Mouse (Mus musculus) gastrocnemius, adult 8-10 months (tissue): Measurements from ENCODE around the gene Iqgap2. TPM values are rescaled to one million over a fixed set of nuclear protein-coding genes. Genes with fewer than 3 reads are reported as not detected.
A peak's percentile ranks its signal among the peaks of the same experiment; 100 is the strongest.

ENCODE experiments used
- DNase-seq, 2 experiments: peaks; one replicate each; pipeline ENCODE4 v3.0.0; 2022; ENCODE audit warnings: low spot score in 2 of 2
- total RNA-seq, 4 experiments: library from RNA; stranded (reverse); gene quantifications; 2 replicates each; pipeline ENCODE4 v1.2.4; 2022

Iqgap2 gene
- total RNA-seq, 4 experiments from 2014 or later, result 0.39 to 0.92 (median 0.84) TPM

DNA sequence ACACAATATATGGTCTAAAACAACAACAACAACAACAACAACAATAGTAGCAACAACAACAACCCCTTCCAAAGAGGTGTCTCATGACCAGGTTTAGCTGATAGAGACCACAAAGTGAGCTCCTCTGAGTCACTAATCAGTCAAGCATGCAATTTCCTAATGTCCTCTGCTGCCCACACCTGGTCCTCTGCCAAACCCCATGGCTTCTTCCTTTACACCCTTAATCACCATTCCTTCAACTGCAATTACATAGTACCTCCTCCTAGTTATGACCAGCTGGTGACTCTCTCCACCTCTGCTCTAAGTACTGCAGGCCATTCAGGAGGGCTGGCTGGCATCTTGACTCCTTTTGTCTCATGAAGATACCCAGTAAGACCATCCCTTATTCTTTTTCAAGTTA lies 60.0 kb downstream of the Iqgap2 start:
- no peak for DNase-seq

DNA sequence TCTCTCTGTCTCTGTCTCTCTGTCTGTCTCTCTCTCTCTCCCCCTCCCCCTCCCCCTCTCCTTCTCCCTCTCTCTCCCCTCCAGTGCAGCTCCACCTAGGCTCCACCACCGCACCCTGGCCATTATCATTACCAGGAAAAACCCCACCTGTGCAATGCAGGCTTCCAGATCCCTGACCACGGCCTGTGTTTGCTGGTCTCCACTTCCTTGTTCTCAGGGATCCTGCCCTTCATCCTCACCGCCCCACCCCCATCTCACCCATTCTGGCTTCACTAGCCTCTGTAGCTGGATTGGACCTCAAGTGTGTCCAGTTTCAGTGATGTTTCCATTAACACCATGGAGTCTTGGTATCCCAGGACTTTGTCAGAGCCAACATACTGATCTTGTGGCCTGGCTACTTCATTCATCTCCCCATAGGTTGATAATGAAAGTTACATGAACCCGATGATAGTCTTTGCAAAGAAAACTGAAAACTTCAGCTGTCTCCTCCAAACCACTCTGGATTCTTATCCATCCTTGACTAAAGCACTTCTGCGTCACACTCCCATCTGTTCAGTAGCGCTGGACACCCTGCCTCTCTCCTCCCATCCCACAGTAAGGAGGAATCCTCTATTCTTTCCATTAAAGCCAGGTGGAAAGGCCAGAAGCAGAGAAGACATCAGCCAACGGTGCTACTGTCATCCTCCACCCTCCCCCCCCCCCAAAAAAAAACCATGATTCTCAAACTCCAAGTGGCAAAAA lies 62.1 kb downstream of the Iqgap2 start:
- DNase-seq, result no peak

DNA sequence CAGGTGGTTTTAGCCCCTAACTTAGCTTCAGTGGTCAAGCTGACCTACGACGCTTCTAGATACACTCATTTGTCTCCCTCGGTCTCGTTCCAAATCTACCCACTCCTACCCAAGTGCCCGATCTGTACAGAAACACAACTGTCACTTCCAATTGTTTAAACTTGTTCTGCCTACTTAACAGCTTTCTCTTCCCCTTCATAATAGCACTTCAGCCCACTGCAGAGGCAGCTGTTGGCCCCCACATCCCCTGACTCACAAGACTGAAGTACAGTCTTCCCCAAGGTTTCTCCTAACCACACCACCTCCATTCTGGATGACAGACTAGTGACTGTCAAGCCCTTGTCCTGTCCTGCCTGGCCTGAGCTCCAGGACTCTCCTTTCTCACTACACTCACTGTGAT lies 63.1 kb downstream of the Iqgap2 start:
- no peak for DNase-seq

DNA sequence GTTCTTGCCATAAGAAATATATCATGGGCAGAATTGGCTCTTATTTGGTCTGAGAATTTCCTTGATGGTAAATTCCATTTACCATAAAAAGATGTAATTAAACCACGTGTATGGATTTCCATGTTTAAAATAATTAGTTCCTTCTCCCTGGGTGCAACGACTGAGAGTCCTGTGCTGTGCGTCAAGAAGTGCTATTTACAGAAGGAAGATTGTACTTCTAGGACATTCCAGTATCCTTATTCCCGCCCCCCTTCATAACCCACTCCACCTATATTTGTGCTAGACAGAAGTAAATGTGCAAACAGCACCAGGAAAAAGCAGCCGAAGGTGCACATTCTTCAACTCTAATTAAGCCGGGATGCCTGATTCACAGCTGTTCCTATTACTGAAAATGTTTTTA lies 65.5 kb downstream of the Iqgap2 start:
- no peak for DNase-seq

- no peak for DNase-seq
Measured at GRCm38 (mm10) chr13:95822918-95823317, 68.8 kb downstream of the Iqgap2 start.

DNA sequence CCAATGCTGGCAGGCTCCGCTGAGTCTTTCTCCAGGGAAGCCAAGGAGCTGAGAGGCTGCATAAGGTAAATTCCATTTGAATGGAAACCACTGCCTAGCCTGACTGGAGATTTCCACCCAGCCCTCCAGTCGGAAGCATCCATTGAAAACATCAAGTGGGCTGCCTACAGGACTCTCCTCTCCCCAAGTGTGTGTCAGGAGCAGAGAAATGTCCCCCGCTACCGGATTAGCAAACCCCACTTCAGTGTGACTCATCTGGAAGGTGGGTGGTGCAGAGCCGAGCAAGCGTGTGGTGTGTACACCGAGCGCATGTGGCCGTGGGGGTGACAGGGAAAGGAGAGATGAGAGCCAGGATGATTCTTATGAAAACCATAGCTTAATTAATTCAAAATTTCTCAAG lies 71.7 kb downstream of the Iqgap2 start:
- no peak for DNase-seq

DNA sequence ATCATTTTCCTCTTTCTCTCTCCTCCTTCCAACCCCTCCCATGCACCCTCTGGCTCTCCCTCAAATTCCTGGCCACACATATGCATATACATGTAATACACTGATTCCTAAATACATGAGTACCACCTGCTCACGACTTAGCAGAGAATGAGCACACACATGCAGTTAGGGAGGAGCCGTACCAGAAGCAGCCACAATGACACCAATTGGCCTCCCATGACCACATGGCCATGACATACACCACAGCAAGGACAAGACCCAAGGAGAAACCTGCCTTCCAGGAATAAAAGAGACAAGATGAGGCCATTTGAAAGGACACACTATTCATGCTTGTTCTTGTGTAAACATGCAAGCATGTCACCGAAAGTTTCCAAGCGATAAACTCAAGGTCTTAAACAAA lies 72.8 kb downstream of the Iqgap2 start:
- no peak for DNase-seq

DNA sequence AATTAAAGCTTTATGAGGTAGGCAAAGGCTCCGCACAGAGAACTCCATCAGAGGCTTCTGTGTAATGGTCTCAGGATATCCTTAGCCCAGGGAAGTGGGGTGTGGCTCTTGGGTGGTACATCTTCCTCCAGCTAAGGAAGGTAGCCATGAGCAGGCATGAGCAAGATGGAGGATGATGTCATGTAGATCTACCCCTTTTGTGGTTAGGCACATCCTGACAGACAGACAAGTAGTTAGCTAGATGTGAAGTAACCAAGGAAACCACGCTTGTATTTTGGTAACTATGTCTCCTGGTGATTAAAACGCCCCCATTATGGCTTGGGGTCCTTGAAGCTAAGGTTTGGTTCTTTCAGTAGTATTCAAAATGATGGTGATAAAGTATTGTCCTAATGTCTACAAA lies 78.1 kb downstream of the Iqgap2 start:
- no peak for DNase-seq

DNA sequence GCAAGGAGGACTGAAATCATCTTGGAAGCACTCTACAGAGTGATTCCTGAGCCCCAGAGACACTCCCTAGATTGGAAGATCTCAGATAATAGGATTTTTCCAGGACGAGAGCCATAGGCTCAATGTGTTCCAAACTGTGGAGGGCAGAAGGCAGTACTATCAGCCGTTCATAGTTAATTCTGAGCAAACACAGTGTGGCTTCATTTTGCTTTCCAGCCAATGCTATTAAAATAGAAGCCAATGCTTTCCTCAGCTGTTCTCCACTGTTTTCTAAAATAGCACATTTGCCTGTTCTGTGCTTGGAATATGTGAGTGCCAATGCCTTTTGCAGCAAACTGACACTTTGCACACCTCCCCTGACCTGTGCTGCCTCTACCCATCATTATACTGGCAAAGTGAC lies 80.9 kb downstream of the Iqgap2 start:
- no peak for DNase-seq

GRCm38 (mm10) chr13:95807106-95807750 lies 84.5 kb downstream of the Iqgap2 start:
- no peak for DNase-seq

DNA sequence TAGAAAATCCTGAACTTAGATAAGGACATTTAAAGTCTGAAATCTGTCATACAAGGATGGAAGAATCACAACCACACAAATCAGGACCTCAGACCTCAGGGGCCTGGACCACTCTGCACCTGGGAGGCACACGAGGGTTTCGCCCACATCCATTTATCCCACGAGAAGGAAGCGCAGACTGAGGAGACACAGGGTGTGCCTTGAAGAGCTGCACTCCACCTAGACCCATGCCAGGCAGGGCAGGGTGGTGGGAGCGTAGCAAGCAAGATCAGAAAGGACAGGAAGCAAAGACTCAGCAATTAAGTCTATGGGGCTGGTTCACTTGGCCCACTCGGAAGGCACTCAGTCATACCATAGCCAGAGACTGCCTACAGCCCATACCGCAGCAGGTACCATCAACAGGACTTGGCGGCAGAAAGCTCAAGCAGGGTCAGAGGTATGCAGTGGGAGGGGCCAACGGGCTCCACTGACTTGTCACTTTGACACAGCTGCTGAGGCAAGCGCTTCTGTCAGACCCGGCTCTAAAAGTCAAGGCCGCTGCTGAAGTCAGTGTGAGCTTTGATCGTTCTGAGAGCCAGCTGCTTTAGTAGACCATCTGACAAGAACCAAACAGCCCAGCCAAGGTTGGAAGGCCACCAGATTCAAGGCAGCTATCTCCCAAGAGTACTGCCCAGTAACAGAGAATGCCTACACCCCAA lies 86.1 kb downstream of the Iqgap2 start:
- peak in 1 of 2 experiments; percentile 50 for DNase-seq

GRCm38 (mm10) chr13:95804113-95804512 lies 87.6 kb downstream of the Iqgap2 start:
- DNase-seq, result no peak

- DNase-seq, result no peak
Measured at GRCm38 (mm10) chr13:95800925-95801324, 90.8 kb downstream of the Iqgap2 start.

GRCm38 (mm10) chr13:95799322-95799721 lies 92.4 kb downstream of the Iqgap2 start:
- DNase-seq, result no peak

DNA sequence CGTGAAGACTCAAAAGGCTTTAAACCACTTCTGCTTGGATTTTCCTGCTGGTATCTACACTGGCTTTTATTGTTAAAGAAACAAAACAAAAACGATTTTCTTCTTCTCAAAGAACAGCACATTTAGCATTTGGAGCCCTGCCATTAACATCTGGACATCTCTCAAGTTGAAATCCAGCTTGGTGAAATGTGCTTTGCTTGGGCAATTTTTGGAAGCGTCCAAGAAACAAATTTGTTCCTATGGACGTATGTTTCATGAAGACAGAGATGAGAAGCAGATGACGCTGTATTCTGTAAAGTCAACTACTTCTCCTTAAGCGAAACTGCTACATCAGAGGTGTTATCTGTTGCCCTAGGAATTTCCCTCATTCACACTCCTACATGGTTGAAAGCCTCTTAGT lies 93.0 kb downstream of the Iqgap2 start:
- DNase-seq, result no peak

GRCm38 (mm10) chr13:95797530-95797929 lies 94.2 kb downstream of the Iqgap2 start:
- DNase-seq, result no peak

- no peak for DNase-seq
Measured at GRCm38 (mm10) chr13:95794346-95794745, 97.4 kb downstream of the Iqgap2 start.

GRCm38 (mm10) chr13:95790883-95791282 lies 100.8 kb downstream of the Iqgap2 start:
- DNase-seq, result no peak

- DNase-seq, result no peak
Measured at GRCm38 (mm10) chr13:95788631-95789376, 102.9 kb downstream of the Iqgap2 start.

- no peak for DNase-seq
Measured at GRCm38 (mm10) chr13:95782969-95783332, 108.8 kb downstream of the Iqgap2 start.

DNA sequence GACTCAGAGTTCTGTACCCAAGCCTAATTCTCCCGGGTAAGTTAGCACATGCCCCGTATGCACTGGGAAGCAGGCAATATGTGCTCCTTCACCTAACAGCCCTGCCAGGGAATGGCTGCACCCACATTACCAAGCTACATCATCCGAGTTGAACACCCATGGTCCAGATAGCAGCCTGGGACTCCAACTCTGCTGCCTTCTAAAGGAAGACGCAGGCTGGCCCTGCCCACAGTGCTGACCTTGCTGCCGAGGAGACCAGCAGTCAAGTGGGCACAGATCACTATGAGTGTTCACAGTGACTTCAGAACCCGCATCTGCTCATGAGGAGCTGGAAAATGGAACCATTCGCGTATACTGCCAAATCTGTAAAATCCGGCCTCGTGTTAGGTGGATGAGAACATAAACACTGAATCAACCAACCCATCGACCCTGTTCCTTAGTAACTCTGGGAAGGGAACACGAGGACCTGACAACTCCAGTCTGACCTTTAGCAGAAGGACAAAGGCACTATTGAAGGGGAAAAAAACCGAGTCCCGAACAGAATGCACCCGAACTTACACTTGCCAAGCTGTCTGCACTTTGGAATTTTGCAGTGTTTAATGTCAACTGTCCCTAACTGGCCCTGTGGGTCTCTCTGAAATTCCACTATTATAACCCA lies 109.3 kb downstream of the Iqgap2 start:
- DNase-seq, result no peak
